Mouse (Mus musculus) C2C12 (cell line): ENCODE data around the gene Creb3l4. TPM values are rescaled to one million over a fixed set of nuclear protein-coding genes. Genes with fewer than 3 reads are reported as not detected.

ENCODE experiments used
- H3K27me3 ChIP-seq: one replicate; pipeline ENCODE4 v1.6.1; 2011; ENCODE audit not compliant: control insufficient read depth, insufficient read depth, insufficient read length
- H3K36me3 ChIP-seq: one replicate; pipeline ENCODE4 v1.6.1; 2011; ENCODE audit not compliant: control insufficient read depth, insufficient read depth
- H3K4me3 ChIP-seq: one replicate; pipeline ENCODE4 v1.5.1; 2011; ENCODE audit warnings: mild to moderate bottlenecking, control low read depth; ENCODE audit not compliant: poor library complexity, insufficient read depth, severe bottlenecking
- H3K79me2 ChIP-seq: one replicate; pipeline ENCODE4 v1.6.1; 2011; ENCODE audit not compliant: control insufficient read depth, insufficient read depth
- H3K79me3 ChIP-seq: one replicate; pipeline ENCODE4 v1.6.1; 2011; ENCODE audit warnings: low read depth, control low read depth
- H3ac ChIP-seq: one replicate; pipeline ENCODE3; 2011; ENCODE audit warnings: low read depth; ENCODE audit not compliant: control insufficient read depth, insufficient read length
- CEBPB ChIP-seq: IDR thresholded peaks from one replicate; pipeline ENCODE4 v1.6.1; 2011; ENCODE audit warnings: low read depth, mild to moderate bottlenecking, control low read depth, moderate library complexity
- CTCF ChIP-seq: IDR thresholded peaks from one replicate; pipeline ENCODE4 v1.5.1; 2011; ENCODE audit not compliant: control insufficient read depth, insufficient read depth, insufficient read length
- FOSL1 ChIP-seq: IDR thresholded peaks from one replicate; pipeline ENCODE4 v1.8.0; 2011; ENCODE audit warnings: mild to moderate bottlenecking, low read length; ENCODE audit not compliant: poor library complexity, insufficient read depth, severe bottlenecking
- MAX ChIP-seq: IDR thresholded peaks from one replicate; pipeline ENCODE4 v1.6.1; 2011; ENCODE audit warnings: mild to moderate bottlenecking, control low read depth
- MYOD1 ChIP-seq: IDR thresholded peaks from one replicate; pipeline ENCODE4 v1.6.1; 2011; ENCODE audit warnings: low read depth; ENCODE audit not compliant: control insufficient read depth, insufficient read length
- MYOG ChIP-seq: IDR thresholded peaks from one replicate; pipeline ENCODE4 v1.6.1; 2011; ENCODE audit not compliant: control insufficient read depth, insufficient read length; ENCODE audit errors: extremely low read depth
- USF1 ChIP-seq: IDR thresholded peaks from one replicate; pipeline ENCODE4 v1.6.1; 2011; ENCODE audit warnings: low read depth, mild to moderate bottlenecking, control low read depth, moderate library complexity
- microRNA-seq: library from miRNA; unstranded; fragments of <30 nt; microRNA quantifications from one replicate; pipeline ENCODE4, GENCODE M21; 2019; ENCODE audit warnings: borderline microRNAs expressed
- polyA plus RNA-seq: library from polyadenylated mRNA; unstranded; fragments of >200 nt; fragmentation: generic; extraction: Trizol; gene quantifications from one replicate; pipeline ENCODE4 v1.2.1, GENCODE M21; 2012; ENCODE audit warnings: missing spikeins

Gene Creb3l4
- polyA plus RNA-seq, 1 experiment = 0.06 TPM

- Histone ChIP-seq H3K27me3 (no peaks in the 10 kb centered on the region), H3K4me3 (no peak overlapping the region), H3K79me2 (no peaks in the 10 kb centered on the region), H3K36me3 (peaks cover 18% of the 10 kb centered on the region), H3ac (no peak overlapping the region), H3K79me3 (no peaks in the 10 kb centered on the region)
- TF ChIP-seq CTCF = no peak
- no peak for TF ChIP-seq MYOG
- TF ChIP-seq CEBPB = no peak
- no peak for TF ChIP-seq MYOD1
- no peak for TF ChIP-seq MAX
- no peak for TF ChIP-seq FOSL1
Observed at GRCm38 (mm10) chr3:90202884-90203283, 40.4 kb downstream of the Creb3l4 start.

GRCm38 (mm10) chr3:90197548-90197947, 45.8 kb downstream of the Creb3l4 start:
- Histone ChIP-seq H3K79me2 (no peaks in the 10 kb centered on the region), H3K36me3 (no peaks in the 10 kb centered on the region), H3K4me3 (no peak overlapping the region), H3ac (no peak overlapping the region), H3K79me3 (no peaks in the 10 kb centered on the region), H3K27me3 (no peaks in the 10 kb centered on the region)
- TF ChIP-seq CEBPB (no peak), MYOG (no peak), USF1 (no peak), MAX (no peak), MYOD1 (no peak), CTCF (no peak), FOSL1 (no peak)

- H3ac ChIP-seq = no peak overlapping the region
- TF ChIP-seq FOSL1 (no peak), MYOG (no peak), CEBPB (no peak), CTCF (no peak), MAX (no peak), USF1 (no peak), MYOD1 (no peak)
- H3K36me3 ChIP-seq = no peaks in the 10 kb centered on the region
- H3K79me2 ChIP-seq = no peaks in the 10 kb centered on the region
- H3K27me3 ChIP-seq = no peaks in the 10 kb centered on the region
- no peak overlapping the region for H3K4me3 ChIP-seq
- no peaks in the 10 kb centered on the region for H3K79me3 ChIP-seq
Observed at GRCm38 (mm10) chr3:90195644-90196043, 47.7 kb downstream of the Creb3l4 start.

- Histone ChIP-seq H3K36me3 (no peaks in the 10 kb centered on the region), H3K79me2 (no peaks in the 10 kb centered on the region), H3K27me3 (no peaks in the 10 kb centered on the region), H3ac (no peak overlapping the region), H3K4me3 (no peak overlapping the region), H3K79me3 (no peaks in the 10 kb centered on the region)
- no peak for TF ChIP-seq USF1
- TF ChIP-seq MYOG = no peak
- TF ChIP-seq CTCF = no peak
- no peak for TF ChIP-seq MAX
- TF ChIP-seq MYOD1 = no peak
- TF ChIP-seq FOSL1 = no peak
- no peak for TF ChIP-seq CEBPB
Observed at GRCm38 (mm10) chr3:90194759-90195158, 48.6 kb downstream of the Creb3l4 start.

GRCm38 (mm10) chr3:90190859-90191510, 52.3 kb downstream of the Creb3l4 start:
- H3K36me3 ChIP-seq = no peaks in the 10 kb centered on the region
- H3ac ChIP-seq = no peak overlapping the region
- H3K4me3 ChIP-seq = no peak overlapping the region
- H3K79me2 ChIP-seq = no peaks in the 10 kb centered on the region
- H3K27me3 ChIP-seq = no peaks in the 10 kb centered on the region
- H3K79me3 ChIP-seq = no peaks in the 10 kb centered on the region
- no peak for TF ChIP-seq FOSL1
- no peak for TF ChIP-seq CEBPB

Small RNAs within 50 kb of the gene (microRNA-seq; reads per million reads assigned to microRNA genes)
- not detected for gene Mir7012

Other genes with a start within 250 kb of the Creb3l4 start
- gene Hax1, start 244.7 kb downstream of the Creb3l4 start, polyA plus RNA-seq = 296 TPM
- 67.6 TPM for gene 4933434E20Rik, start 191.9 kb downstream of the Creb3l4 start, polyA plus RNA-seq
- gene Ubap2l, start 190.9 kb downstream of the Creb3l4 start, polyA plus RNA-seq = 110 TPM
- 341 TPM for gene Tpm3, start 170.9 kb downstream of the Creb3l4 start, polyA plus RNA-seq
- 0.47 TPM for gene Nup210l, start 139.4 kb downstream of the Creb3l4 start, polyA plus RNA-seq
- gene Rps27, start 29.9 kb downstream of the Creb3l4 start, polyA plus RNA-seq = 4,707 TPM
- gene Rab13, start 29.8 kb downstream of the Creb3l4 start, polyA plus RNA-seq = 28.2 TPM
- gene Jtb, start 11.9 kb downstream of the Creb3l4 start, polyA plus RNA-seq = 36.1 TPM
- 82.1 TPM for gene Slc39a1, start 4.7 kb upstream of the Creb3l4 start, polyA plus RNA-seq
- 25.7 TPM for gene Crtc2, start 10.7 kb upstream of the Creb3l4 start, polyA plus RNA-seq
- gene Dennd4b, start 21.7 kb upstream of the Creb3l4 start, polyA plus RNA-seq = 2.6 TPM
- gene Gatad2b, start 49.7 kb upstream of the Creb3l4 start, polyA plus RNA-seq = 14.2 TPM
- 8.6 TPM for gene Slc27a3, start 146.4 kb upstream of the Creb3l4 start, polyA plus RNA-seq
- 39.3 TPM for gene Ints3, start 190.1 kb upstream of the Creb3l4 start, polyA plus RNA-seq
- gene Npr1, start 222.4 kb upstream of the Creb3l4 start, polyA plus RNA-seq = 1.0 TPM
- 93.9 TPM for gene Ilf2, start 232.6 kb upstream of the Creb3l4 start, polyA plus RNA-seq
- 18.8 TPM for gene Snapin, start 247.5 kb upstream of the Creb3l4 start, polyA plus RNA-seq